Mouse (Mus musculus) neural tube, embryonic 13.5 days (tissue): ENCODE measurements around the gene Rimbp3. TPM values are rescaled to one million over a fixed set of nuclear protein-coding genes. Genes with fewer than 3 reads are reported as not detected.

ENCODE experiments used
- ATAC-seq: fragments of 200-750 bp; cut with Nextera tagmentation; 2 replicates; pipeline ENCODE4 v1.8.0; 2017; ENCODE audit warnings: low read depth, mild to moderate bottlenecking, moderate TSS enrichment, moderate library complexity
- H3K27ac ChIP-seq: fragments of 300-500 bp; sonication (generic); replicated peaks from 2 replicates; pipeline ENCODE4 v1.5.1; 2015; ENCODE audit warnings: moderate library complexity, mild to moderate bottlenecking, inconsistent platforms
- H3K27me3 ChIP-seq: fragments of 300-500 bp; sonication (generic); 2 replicates; pipeline ENCODE4 v1.6.1; 2015; ENCODE audit warnings: mild to moderate bottlenecking, inconsistent platforms
- H3K36me3 ChIP-seq: fragments of 300-500 bp; sonication (generic); 2 replicates; pipeline ENCODE4 v1.6.1; 2015; ENCODE audit warnings: mild to moderate bottlenecking, inconsistent platforms
- H3K4me1 ChIP-seq: fragments of 300-500 bp; sonication (generic); replicated peaks from 2 replicates; pipeline ENCODE4 v1.6.1; 2015; ENCODE audit warnings: inconsistent platforms
- H3K4me2 ChIP-seq: fragments of 300-500 bp; sonication (generic); 2 replicates; pipeline ENCODE4 v1.6.1; 2015; ENCODE audit warnings: inconsistent platforms, mild to moderate bottlenecking, moderate library complexity
- H3K4me3 ChIP-seq: fragments of 300-500 bp; sonication (generic); 2 replicates; pipeline ENCODE4 v1.5.1; 2015; ENCODE audit warnings: mild to moderate bottlenecking, inconsistent platforms
- H3K9ac ChIP-seq: fragments of 300-500 bp; sonication (generic); 2 replicates; pipeline ENCODE4 v1.6.1; 2015; ENCODE audit warnings: moderate library complexity, mild to moderate bottlenecking, inconsistent platforms
- H3K9me3 ChIP-seq: fragments of 300-500 bp; sonication (generic); 2 replicates; pipeline ENCODE4 v1.6.1; 2016; ENCODE audit warnings: inconsistent platforms
- WGBS: fragments of 180-500 bp; shearing (Covaris S2); methylation state at CpG from one replicate; pipeline ENCODE4 v1.1.7; 2015; 5-methylcytosine and 5-hydroxymethylcytosine counted together
- polyA plus RNA-seq: library from polyadenylated mRNA; unstranded; fragments of >200 nt; fragmentation: Nextera tagmentation; extraction: Ambion mirVana; gene quantifications from 2 replicates; pipeline ENCODE4 v1.2.1, GENCODE M21; 2015

Gene Rimbp3
- polyA plus RNA-seq, 1 experiment from 2014 or later = 1.5 TPM

GRCm38 (mm10) chr16:17200121-17200952, 8.1 kb upstream of the Rimbp3 start:
- H3K4me1 ChIP-seq = peaks cover 15% of the 10 kb centered on the region
- H3K27ac ChIP-seq = peak overlapping the region; percentile 83
- H3K9ac ChIP-seq = peak overlapping the region; percentile 98
- peak overlapping the region; percentile 85 for H3K4me2 ChIP-seq
- 9% methylated on average over 24 of the region's 24 CpGs for WGBS
- H3K9me3 ChIP-seq = no peaks in the 10 kb centered on the region
- peak overlapping the region; percentile 90 for H3K4me3 ChIP-seq
- H3K36me3 ChIP-seq = no peaks in the 10 kb centered on the region
- H3K27me3 ChIP-seq = no peaks in the 10 kb centered on the region
- 0 out of 2 replicates have a peak, but pooled peaks have one; percentile 21 for ATAC-seq

- Histone ChIP-seq H3K4me3 (peak overlapping the region; percentile 90), H3K9ac (peak overlapping the region; percentile 98), H3K4me2 (peak overlapping the region; percentile 85), H3K27ac (peak overlapping the region; percentile 83), H3K9me3 (no peaks in the 10 kb centered on the region), H3K36me3 (no peaks in the 10 kb centered on the region), H3K27me3 (0 out of 2 replicates have a peak, but pooled peaks cover 2% of the 10 kb centered on the region), H3K4me1 (peaks cover 15% of the 10 kb centered on the region)
- WGBS = under 1% methylated on average over 62 of the region's 72 CpGs
- peak; percentile 94 for ATAC-seq
Measured at GRCm38 (mm10) chr16:17200953-17201707, 7.3 kb upstream of the Rimbp3 start.

- no peak overlapping the region for H3K27ac ChIP-seq
- peaks cover 7% of the 10 kb centered on the region; the same call in 1 of the 2 replicates for H3K27me3 ChIP-seq
- peak overlapping the region; percentile 90; the same call in 1 of the 2 replicates for H3K4me3 ChIP-seq
- H3K4me1 ChIP-seq = peaks cover 15% of the 10 kb centered on the region
- H3K36me3 ChIP-seq = no peaks in the 10 kb centered on the region
- ATAC-seq = peak; percentile 36; the same call in 1 of the 2 replicates
- no peak overlapping the region for H3K9ac ChIP-seq
- H3K4me2 ChIP-seq = no peak overlapping the region
- no peaks in the 10 kb centered on the region for H3K9me3 ChIP-seq
- 66% methylated on average over 2 of the region's 2 CpGs for WGBS
Measured at GRCm38 (mm10) chr16:17201977-17202376, 6.4 kb upstream of the Rimbp3 start.

DNA sequence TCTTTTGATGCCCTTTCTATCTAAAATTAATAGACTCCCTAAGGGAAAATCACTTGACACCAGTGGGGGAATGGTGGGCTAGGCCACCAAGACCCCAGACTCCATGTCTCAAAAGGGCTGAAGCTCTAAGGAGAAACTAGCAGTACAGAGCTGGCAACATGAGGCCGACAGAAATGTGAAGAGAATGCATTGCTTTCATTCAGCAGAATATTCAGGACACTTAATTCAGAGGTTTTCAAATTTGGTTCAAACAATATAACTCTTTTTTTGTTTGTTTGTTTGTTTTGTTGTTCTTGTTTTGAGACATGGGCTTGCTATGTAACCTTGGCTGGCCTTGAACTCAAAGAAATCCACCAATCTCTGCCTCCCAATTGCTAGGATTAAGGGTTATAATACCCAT, 5.9 kb upstream of the Rimbp3 start, which contains the start of gene Ube2l3:
TSS of gene Ube2l3 (minus strand) at position 101 of the 400 bp plus-strand sequence.
- Histone ChIP-seq H3K27me3 (peaks cover 10% of the 10 kb centered on the region; the same call in 1 of the 2 replicates), H3K4me2 (peak within 1 kb of the TSS; percentile 85), H3K36me3 (no peaks in the 10 kb centered on the region), H3K9me3 (no peaks in the 10 kb centered on the region), H3K9ac (0 out of 2 replicates have a peak within 1 kb of the TSS, but pooled peaks have one; percentile 98), H3K4me1 (peaks cover 15% of the 10 kb centered on the region), H3K4me3 (peak within 1 kb of the TSS; percentile 90), H3K27ac (peak within 1 kb of the TSS; percentile 83; the same call in 1 of the 2 replicates)
- 93% methylated on average over 1 of the region's 1 CpGs for WGBS
- ATAC-seq = no peak

DNA sequence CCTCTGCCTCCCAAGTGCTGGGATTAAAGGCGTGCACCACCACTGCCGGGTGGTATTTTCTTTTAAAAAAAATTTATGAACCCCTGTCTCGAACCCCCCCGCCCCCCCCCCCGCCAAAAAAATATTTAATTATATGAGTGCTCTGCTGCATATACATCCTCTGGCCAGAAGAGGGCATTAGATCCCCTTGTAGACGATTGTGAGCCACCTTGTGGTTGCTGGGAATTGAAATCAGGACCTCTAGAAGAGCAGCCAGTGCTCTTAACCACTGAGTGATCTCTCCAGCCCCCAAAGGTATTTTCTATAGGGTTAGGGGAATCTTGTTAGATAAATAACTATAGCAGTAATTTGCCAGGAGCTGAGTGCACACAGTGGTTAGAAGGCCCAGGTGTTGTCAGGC, 3.4 kb upstream of the Rimbp3 start:
- ATAC-seq = no peak
- Histone ChIP-seq H3K36me3 (no peaks in the 10 kb centered on the region), H3K4me2 (no peak overlapping the region), H3K4me3 (no peak overlapping the region), H3K27ac (no peak overlapping the region), H3K27me3 (peaks cover 13% of the 10 kb centered on the region; the same call in 1 of the 2 replicates), H3K9me3 (no peaks in the 10 kb centered on the region), H3K4me1 (peaks cover 20% of the 10 kb centered on the region), H3K9ac (no peak overlapping the region)
- WGBS = 3% methylated on average over 6 of the region's 6 CpGs

GRCm38 (mm10) chr16:17209404-17209960, 1.1 kb downstream of the Rimbp3 start:
- ATAC-seq = peak; percentile 12
- Histone ChIP-seq H3K36me3 (no peaks in the 10 kb centered on the region), H3K4me1 (peaks cover 25% of the 10 kb centered on the region), H3K4me2 (peak overlapping the region; percentile 86), H3K4me3 (peak overlapping the region; percentile 47), H3K9me3 (no peaks in the 10 kb centered on the region), H3K9ac (peak overlapping the region; percentile 70), H3K27ac (peak overlapping the region; percentile 88), H3K27me3 (peaks cover 19% of the 10 kb centered on the region)
- whole genome bisulfite sequencing = 1% methylated on average over 37 of the region's 37 CpGs

DNA sequence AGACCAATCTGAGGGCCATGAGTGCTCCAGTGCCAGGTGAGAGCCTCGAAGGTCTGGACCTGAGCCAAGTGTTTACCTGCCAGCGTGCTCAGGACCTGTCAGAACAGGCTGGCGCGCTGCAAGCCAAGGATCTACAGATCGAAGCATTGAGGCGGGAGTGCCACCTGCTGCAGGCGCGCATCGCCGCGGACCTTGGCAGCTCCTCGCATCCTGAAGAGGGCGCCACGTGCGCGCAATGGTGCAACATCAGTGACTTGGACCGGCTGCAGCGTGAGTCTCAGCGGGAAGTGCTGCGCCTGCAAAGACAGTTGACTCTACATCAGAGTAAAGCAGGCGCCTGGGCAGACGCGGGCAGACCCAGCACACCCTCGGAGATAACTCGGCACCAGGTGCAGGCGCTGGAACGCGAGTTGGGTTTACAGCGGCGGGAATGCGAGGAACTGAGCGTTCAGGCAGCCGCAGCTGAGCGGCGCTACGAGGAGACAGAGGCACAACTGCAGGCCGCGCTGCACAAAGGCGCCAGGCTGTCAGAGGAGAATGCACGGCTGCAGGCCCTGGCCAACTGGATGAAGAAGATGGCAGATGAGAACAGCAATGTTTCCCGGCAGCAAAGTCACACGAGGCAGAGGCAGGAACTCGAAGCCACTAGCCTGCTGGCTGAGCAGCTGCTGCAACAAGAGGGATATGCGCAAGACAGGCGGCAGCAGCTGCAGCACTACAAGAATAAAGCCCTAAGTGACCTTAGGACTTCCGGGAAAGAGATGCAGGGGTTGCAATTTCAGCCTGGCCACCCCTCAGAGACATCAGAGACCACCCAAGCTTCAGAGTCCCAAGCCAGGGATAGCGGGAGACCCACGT, 1.8 kb downstream of the Rimbp3 start:
- Histone ChIP-seq H3K27me3 (peaks cover 19% of the 10 kb centered on the region), H3K4me1 (peaks cover 25% of the 10 kb centered on the region), H3K4me2 (peak overlapping the region; percentile 86), H3K36me3 (no peaks in the 10 kb centered on the region), H3K4me3 (peak overlapping the region; percentile 47), H3K27ac (peak overlapping the region; percentile 88), H3K9ac (peak overlapping the region; percentile 70), H3K9me3 (no peaks in the 10 kb centered on the region)
- peak; percentile 65 for ATAC-seq
- 6% methylated on average over 48 of the region's 48 CpGs for WGBS

- no peak for ATAC-seq
- no peak overlapping the region for H3K4me3 ChIP-seq
- no peaks in the 10 kb centered on the region for H3K36me3 ChIP-seq
- 65% methylated on average over 8 of the region's 8 CpGs for WGBS
- H3K27me3 ChIP-seq = no peaks in the 10 kb centered on the region
- no peaks in the 10 kb centered on the region for H3K4me1 ChIP-seq
- H3K27ac ChIP-seq = no peak overlapping the region
- 0 out of 2 replicates have a peak, but pooled peaks cover under 1% of the 10 kb centered on the region for H3K9me3 ChIP-seq
- H3K9ac ChIP-seq = no peak overlapping the region
- no peak overlapping the region for H3K4me2 ChIP-seq
Measured at GRCm38 (mm10) chr16:17216934-17217633, 8.7 kb downstream of the Rimbp3 start.

DNA sequence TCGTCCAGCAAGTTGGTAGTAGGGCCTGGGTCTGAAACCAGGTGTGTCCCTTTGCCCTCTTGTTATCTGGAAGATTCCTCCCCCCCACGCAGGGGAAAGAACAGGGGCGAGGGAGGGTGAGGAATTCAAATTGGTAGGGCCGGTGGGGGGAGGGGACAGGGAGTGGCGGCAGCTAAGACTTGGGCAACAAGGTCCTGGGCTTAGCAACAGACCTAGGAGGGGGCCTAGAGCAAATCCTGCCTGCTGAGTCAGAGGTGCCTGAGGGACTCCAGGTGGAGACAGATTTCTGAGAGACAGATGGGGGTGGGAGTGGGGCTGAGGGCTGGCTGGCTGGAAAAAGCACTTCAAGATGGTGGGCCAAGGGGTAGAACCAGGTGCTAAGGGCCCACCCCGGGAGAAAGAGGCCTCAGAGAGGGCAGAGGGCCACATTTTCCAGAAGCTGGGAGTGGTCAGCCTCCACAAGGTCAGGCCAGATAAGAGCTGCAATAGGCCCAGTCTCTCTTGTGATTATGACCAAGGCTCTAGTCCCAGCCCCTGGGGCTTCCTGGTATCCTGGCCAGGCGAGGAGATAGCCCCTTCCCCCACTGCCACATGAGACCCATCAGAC, 11.8 kb downstream of the Rimbp3 start:
- H3K27ac ChIP-seq = no peak overlapping the region
- no peaks in the 10 kb centered on the region for H3K27me3 ChIP-seq
- 48% methylated on average over 7 of the region's 7 CpGs for WGBS
- H3K9ac ChIP-seq = no peak overlapping the region
- 0 out of 2 replicates have a peak, but pooled peaks cover 3% of the 10 kb centered on the region for H3K9me3 ChIP-seq
- no peak overlapping the region for H3K4me3 ChIP-seq
- H3K4me2 ChIP-seq = no peak overlapping the region
- H3K4me1 ChIP-seq = no peaks in the 10 kb centered on the region
- no peaks in the 10 kb centered on the region for H3K36me3 ChIP-seq
- no peak for ATAC-seq

DNA sequence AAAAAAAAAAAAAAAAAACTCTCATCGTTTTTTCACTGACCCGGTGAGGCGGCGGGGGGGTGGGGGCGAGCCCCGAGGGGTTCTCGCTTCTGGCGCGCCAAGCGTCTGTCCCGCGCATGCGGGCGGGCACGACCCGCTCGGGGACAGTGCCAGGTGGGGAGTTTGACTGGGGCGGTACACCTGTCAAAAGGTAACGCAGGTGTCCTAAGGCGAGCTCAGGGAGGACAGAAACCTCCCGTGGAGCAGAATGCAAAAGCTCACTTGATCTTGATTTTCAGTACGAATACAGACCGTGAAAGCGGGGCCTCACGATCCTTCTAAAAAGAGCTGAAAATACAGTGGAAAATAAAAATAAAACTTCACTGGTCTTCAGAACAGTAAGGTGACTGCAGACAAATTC, 13.8 kb downstream of the Rimbp3 start:
- Histone ChIP-seq H3K9me3 (0 out of 2 replicates have a peak, but pooled peaks cover 3% of the 10 kb centered on the region), H3K27ac (no peak overlapping the region), H3K4me3 (no peak overlapping the region), H3K27me3 (no peaks in the 10 kb centered on the region; the same call in 1 of the 2 replicates), H3K9ac (no peak overlapping the region), H3K4me1 (no peaks in the 10 kb centered on the region), H3K36me3 (no peaks in the 10 kb centered on the region), H3K4me2 (no peak overlapping the region)
- ATAC-seq = peak; percentile 100
- 32% methylated on average over 25 of the region's 25 CpGs for WGBS
